Mouse (Mus musculus): ENCODE data around the gene Zfp553. TPM values are rescaled to one million over a fixed set of nuclear protein-coding genes. Genes with fewer than 3 reads are reported as not detected.
A peak's percentile ranks its signal among the peaks of the same experiment; 100 is the strongest.

The Zfp553 gene
- total RNA-seq, 2 experiments from 2014 or later = 9.0 to 9.8 TPM

GRCm38 (mm10) chr7:127210266-127210665 lies 22.6 kb upstream of the Zfp553 start:
- no peak for DNase-seq (ENCODE audit: low spot score in 2 of 2)

GRCm38 (mm10) chr7:127211014-127211745 lies 21.7 kb upstream of the Zfp553 start:
- peak in 1 of 2 experiments; percentile 24 for DNase-seq (ENCODE audit: low spot score in 2 of 2)

- peak in 1 of 2 experiments; percentile 31 for DNase-seq (ENCODE audit: low spot score in 2 of 2)
Measured at GRCm38 (mm10) chr7:127212432-127213250, 20.2 kb upstream of the Zfp553 start.

- peak in 1 of 2 experiments; percentile 25 for DNase-seq (ENCODE audit: low spot score in 2 of 2)
Measured at GRCm38 (mm10) chr7:127213485-127213884, 19.4 kb upstream of the Zfp553 start.

GRCm38 (mm10) chr7:127213930-127214329 lies 18.9 kb upstream of the Zfp553 start:
- DNase-seq (ENCODE audit: low spot score in 2 of 2) = no peak

GRCm38 (mm10) chr7:127214521-127214920 lies 18.3 kb upstream of the Zfp553 start:
- DNase-seq (ENCODE audit: low spot score in 2 of 2) = peak in 1 of 2 experiments; percentile 47

DNA sequence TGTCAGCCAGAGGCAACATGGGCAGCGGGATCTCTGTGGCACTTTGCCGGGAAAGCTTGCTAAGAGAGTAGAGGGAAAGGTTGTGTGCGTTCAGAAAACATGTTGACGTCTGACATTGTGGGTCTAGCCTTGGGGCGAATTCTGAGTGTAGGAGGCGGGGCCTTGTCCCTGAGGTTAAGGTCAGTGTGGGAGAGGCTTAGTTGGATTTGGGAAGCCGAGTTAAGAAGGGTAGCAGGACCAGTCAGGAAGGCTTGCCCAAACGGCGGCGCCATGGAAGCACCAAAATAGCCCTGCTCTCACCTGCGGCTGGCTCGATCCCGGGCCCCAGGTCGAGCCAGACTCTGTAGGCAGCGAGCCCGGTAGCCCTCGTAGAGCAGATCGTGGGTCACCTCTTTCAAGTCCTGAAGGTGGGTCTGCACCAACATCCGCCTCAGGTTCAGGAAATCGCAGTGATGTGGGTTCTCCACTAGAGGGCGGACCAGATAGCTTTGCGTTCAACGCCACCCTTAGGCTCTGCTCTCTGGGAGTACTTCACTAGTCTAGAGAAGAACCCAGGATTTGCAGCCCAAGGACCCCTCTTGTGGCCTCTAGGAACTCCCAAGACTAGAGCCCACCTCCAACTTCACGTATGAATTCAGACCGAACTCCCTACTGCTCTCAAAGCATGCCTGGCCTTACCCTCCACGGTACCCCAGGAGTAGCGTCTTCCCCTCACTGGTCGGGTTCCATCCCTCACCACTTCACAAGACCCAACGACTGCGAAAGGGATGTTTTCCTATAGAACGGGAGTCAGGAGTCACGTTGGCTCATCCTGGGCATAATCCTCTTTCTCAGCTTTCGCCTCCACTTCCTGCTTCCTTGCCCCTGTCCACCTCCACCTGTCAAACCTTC lies 17.6 kb upstream of the Zfp553 start:
- DNase-seq (ENCODE audit: low spot score in 2 of 2) = peak in 1 of 2 experiments; percentile 54

DNA sequence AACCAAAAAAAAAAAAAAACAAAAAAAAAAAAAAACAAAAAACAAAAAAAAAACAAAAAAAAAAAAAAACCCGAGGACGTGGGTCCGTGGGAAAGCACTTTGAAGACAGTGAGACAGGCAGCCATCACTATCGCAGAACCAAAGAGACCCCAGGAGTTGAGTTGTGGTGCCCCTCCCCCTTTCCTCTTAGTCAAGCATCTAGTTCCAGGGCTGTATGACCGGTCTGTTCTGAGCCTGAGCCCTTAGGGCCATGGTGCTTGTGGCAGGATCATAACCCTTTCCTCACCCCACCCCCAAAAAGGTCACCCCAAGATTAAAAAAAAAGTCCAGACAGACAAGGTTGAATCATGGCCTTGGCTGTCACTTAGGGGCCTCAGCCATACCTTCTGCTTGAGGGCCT lies 16.6 kb upstream of the Zfp553 start:
- DNase-seq (ENCODE audit: low spot score in 2 of 2) = no peak

DNA sequence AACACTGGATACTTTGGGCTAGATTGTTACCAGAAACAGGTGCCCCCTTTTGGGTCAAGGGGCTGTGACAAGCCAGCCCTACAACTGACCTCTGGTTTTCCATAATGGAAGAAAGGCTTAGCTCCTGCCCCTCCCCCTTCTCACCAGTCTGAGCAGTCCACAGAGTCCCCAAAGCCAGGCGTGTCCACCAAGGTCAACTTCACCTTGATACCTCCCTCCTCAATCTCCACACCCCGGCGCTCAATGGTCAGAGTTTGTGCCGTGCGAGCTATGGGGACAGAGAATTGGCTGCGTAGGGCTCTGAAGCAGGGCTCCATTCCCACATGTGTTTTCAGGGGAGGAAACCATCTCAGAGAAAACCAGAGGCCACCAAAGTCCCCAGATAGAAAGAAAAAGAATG lies 15.4 kb upstream of the Zfp553 start:
- no peak for DNase-seq (ENCODE audit: low spot score in 2 of 2)

DNA sequence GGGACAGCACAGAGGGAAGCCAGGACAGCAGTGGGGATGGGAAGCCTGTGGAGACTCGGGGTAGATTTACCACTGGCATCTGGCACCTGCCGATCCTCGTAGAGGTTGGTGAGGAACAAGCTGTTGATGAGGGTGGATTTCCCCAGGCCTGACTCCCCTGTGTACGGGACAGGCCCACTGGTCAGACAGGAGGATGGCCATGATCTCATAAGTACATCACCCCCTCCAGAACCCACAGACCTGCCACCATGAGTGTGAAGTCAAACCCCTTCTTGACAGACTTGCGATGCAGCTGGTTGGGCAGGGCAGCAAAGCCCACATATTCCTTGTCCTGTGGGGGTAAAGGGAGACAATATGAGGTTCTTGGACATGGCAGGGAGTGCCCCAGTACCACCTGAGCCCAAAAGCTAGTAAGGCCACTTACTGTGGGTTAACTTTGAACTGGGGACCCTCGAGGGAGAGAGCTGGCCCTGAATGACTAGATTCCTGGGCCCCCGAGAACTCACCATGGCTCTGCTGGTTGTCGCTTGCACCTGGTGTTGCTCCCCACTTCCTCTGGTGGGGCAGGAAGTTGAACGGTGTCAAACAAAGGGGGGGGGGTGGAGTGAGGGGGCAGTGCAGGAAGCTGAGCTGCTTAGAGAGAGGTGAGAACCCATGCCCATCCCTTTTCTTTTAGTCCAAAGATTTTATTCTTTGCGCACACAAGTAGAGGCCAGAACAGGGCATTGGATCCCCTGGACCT lies 14.8 kb upstream of the Zfp553 start:
- DNase-seq (ENCODE audit: low spot score in 2 of 2) = no peak

DNA sequence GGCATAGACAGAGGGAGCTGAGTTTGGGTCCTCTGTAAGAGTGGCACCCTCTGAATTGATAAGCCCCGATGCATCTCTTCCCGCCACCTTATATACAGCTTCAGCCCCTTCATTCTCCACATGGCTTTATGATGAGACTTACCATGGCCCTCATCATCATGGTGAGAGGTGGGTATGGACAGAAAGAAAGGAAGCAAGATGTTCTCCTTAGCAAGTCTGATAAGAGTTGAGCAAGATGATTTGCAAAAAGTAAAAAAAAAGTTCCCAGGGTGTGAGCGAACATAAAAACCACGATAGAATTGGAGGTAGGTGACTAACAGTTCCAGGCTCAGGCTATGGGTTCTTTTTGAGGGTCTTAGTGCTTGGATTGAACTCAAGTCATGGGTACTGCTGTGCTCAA lies 14.2 kb upstream of the Zfp553 start:
- no peak for DNase-seq (ENCODE audit: low spot score in 2 of 2)

- DNase-seq (ENCODE audit: low spot score in 2 of 2) = no peak
Measured at GRCm38 (mm10) chr7:127220440-127220839, 12.4 kb upstream of the Zfp553 start.

DNA sequence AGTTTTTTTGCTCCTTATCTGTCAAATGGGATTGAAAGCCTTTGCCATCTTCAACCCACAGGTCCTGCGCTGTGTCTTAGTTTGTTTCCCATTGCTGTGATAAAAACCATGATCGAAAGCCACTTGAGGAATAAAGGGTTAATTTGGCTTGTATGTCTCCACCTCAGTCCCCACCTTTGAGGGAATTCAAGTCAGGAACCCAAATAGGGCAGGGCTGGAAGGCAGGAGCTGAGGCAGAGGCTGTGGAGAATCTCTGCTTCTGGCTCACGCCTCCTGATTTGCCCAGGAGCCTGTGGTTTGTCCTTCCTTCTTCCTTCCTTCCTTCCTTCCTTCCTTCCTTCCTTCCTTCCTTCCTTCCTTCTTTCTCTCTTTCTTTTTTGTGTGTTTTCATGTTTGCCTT lies 9.8 kb upstream of the Zfp553 start:
- no peak for DNase-seq (ENCODE audit: low spot score in 2 of 2)

DNA sequence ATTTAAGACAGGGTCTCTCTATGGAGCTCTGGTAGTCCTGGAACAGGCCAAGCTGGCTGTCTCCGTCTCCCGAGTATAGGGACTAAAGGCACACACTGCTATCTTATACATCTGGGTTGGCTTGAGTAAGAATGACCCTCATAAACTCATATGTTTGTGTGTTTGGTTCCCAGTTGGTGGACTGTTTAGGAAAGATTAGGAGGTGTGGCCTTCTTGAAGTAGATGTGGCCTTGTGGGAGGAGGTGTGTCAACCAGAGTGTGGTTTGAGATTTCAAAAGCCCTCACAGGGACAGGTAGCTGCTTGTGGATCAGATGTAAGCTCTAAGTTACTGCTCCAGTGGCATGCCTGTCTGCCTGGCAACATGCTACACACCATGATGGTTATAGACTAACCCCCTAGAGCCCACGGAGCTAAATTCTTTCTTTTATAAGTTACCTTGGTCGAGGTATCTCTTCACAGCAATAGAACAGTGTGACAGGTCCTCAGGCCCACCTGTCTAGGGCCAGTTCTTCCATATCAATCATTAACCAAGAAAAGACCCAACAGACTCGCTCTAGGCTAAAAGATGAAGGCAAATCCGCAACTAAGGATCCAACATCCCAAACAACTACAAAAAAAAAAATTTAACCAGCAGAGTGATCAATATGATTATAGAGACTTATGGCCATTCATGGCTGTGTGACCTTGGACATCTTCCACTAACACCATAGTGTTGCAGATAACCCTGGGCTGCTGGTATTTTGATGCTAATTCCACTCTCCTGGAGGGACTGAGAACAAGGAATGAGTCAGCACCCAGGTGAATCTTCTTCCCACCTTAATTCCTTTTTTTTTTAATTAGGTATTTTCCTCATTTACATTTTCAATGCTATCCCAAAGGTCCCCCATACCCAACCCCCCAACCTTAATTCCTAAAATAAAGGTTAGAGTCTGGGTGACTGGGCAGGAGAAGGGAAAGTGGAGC lies 9.1 kb upstream of the Zfp553 start:
- DNase-seq (ENCODE audit: low spot score in 2 of 2) = no peak

DNA sequence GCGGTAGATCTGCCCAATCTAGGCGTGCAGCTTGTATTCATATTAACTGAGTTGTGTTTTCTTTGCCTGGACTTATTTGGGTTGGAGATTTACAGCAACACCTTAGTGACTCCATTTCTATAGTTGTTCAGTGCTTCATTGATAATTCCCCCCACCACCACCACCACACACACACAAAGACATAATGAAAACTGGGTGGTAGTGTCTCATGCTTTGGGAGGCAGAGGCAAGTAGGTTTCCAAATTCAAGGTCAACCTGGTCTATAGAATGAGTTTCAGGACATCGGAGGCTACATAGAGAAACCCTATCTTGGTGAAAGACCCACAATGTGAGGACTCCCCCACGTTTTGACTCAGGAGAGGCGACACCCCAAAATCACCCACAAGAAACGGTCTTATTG lies 8.2 kb upstream of the Zfp553 start:
- DNase-seq (ENCODE audit: low spot score in 2 of 2) = no peak

DNA sequence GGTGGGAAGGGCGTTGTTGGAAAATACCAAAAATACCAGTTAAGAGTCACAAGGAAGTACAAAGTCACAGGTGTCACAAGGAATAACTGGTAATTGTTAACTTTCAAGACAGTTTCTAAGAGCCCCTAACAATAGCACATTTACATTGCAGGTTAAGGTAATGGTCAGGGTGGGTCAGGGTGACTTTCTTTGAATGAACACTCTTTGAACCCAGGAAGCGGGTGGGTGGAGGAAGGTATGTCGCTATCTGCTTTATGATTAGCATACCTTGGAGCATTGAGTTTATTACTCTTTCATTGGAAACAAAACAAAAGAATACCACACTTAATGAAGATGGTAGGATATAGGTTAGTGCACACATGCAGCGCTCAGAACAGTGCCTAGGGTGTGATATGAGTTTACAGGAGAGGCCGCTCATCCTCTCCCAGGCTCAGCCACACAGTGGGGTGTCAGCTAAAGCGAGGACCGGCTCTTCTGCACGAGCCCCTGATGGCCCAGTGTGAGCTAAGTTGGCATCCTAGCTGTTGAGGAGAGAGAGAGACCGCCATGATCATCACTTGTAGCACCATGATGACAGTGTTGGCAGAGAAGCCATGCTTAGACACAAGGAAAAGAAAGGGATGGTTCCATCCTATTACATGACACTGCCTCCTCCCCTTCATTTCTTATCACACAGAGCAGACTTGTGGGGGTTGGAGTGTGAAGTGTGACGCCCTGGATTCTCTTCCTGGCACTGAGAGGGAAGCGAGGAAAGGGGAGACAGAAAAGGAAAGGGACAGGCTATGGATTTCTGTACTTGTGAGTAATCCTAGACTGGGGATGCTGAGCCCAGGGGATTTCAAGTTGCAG lies 7.5 kb upstream of the Zfp553 start:
- no peak for DNase-seq (ENCODE audit: low spot score in 2 of 2)

DNA sequence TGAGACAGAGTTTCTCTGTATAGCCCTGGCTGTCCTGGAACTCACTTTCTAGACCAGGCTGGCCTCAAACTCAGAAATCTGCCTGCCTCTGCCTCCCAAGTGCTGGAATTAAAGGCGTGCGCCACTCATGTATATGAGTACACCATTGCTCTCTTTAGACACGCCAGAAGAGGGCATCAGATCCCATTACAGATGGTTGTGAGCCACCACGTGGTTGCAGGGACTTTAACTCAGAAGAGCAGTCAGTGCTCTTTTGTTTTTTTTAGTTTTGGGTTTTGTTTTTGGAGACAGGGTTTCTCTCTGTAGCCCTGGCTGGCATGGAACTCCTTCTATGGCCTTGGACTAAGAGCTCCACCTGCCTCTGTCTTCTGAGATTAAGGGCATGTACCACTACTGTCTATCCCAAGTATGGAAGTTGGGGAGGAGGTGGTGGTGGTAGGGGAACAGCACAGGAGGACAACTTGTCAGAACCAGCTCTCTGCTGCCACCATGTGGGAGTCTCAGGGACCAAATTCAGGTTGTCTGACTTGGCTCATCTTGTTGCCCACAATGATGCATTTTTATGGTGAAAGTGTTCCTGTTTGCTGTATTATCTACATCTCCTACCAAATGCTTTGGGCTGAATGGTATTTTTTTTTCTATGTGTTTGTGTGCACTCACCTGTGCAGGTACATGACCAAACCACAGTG lies 4.1 kb upstream of the Zfp553 start:
- DNase-seq (ENCODE audit: low spot score in 2 of 2) = peak; percentile 52 to 82

- no peak for DNase-seq (ENCODE audit: low spot score in 2 of 2)
Measured at GRCm38 (mm10) chr7:127231376-127231775, 1.5 kb upstream of the Zfp553 start.
